Mouse (Mus musculus) liver, adult 2 months (tissue): Measurements from ENCODE around the gene Gpr139. TPM values are rescaled to one million over a fixed set of nuclear protein-coding genes. Genes with fewer than 3 reads are reported as not detected.

ENCODE experiments used
- DNase-seq: peaks from one replicate; pipeline ENCODE4 v3.0.0-alpha.2; 2011; ENCODE audit warnings: low read depth, low spot score; ENCODE audit errors: extremely low read depth
- H3K27ac ChIP-seq: fragments of 200-500 bp; replicated peaks from 2 replicates; pipeline ENCODE4 v1.5.1; 2012; ENCODE audit warnings: low read depth, mild to moderate bottlenecking, control low read depth, inconsistent platforms, low read length; ENCODE audit not compliant: insufficient read depth
- H3K27me3 ChIP-seq: fragments of 200-500 bp; 2 replicates; pipeline ENCODE4 v1.6.1; 2012; ENCODE audit warnings: mild to moderate bottlenecking, moderate library complexity, low read length, inconsistent platforms; ENCODE audit not compliant: control insufficient read depth, insufficient read depth
- H3K36me3 ChIP-seq: fragments of 200-500 bp; 2 replicates; pipeline ENCODE4 v1.6.1; 2012; ENCODE audit warnings: low read length, inconsistent platforms; ENCODE audit not compliant: control insufficient read depth, insufficient read depth
- H3K4me1 ChIP-seq: fragments of 200-500 bp; 2 replicates; pipeline ENCODE4 v1.6.1; 2011; ENCODE audit warnings: low read length; ENCODE audit not compliant: control insufficient read depth, insufficient read depth
- H3K4me3 ChIP-seq: fragments of 200-500 bp; 2 replicates; pipeline ENCODE4 v1.5.1; 2011; ENCODE audit warnings: low read depth, mild to moderate bottlenecking, control low read depth, low read length, moderate library complexity; ENCODE audit not compliant: insufficient read depth
- H3K79me2 ChIP-seq: fragments of 200-500 bp; 2 replicates; pipeline ENCODE4 v1.6.1; 2012; ENCODE audit warnings: inconsistent platforms, mild to moderate bottlenecking, low read length, moderate library complexity; ENCODE audit not compliant: control insufficient read depth, insufficient read depth
- H3K9ac ChIP-seq: fragments of 200-500 bp; 2 replicates; pipeline ENCODE4 v1.6.1; 2012; ENCODE audit warnings: low read depth, mild to moderate bottlenecking, control low read depth, inconsistent platforms, low read length
- CTCF ChIP-seq: fragments of 200-500 bp; IDR thresholded peaks from 2 replicates; pipeline ENCODE4 v1.5.1; 2011; ENCODE audit warnings: low read depth, low read length, control low read depth
- POLR2A ChIP-seq: fragments of 200-500 bp; IDR thresholded peaks from 2 replicates; pipeline ENCODE4 v1.6.1; 2011; ENCODE audit warnings: low read length, control low read depth; ENCODE audit not compliant: insufficient read depth; ENCODE audit errors: extremely low read depth
- WGBS: fragments of 180-500 bp; shearing (Covaris S2); methylation state at CpG from one replicate; pipeline ENCODE4 v1.1.7; 2018; 5-methylcytosine and 5-hydroxymethylcytosine counted together
- polyA plus RNA-seq: library from polyadenylated mRNA; depleted of rRNA; stranded (reverse); fragments of >200 nt; gene quantifications from 2 replicates; pipeline ENCODE4 v1.2.3, GENCODE M21; 2012; rRNA removed
- total RNA-seq: library from RNA; depleted of rRNA; stranded (reverse); fragments of >200 nt; gene quantifications from 2 replicates; pipeline ENCODE4 v1.2.3, GENCODE M21; 2014; rRNA removed

The Gpr139 gene
- total and polyA plus RNA-seq, 2 experiments, result 0.02 TPM; not detected in 1

DNA sequence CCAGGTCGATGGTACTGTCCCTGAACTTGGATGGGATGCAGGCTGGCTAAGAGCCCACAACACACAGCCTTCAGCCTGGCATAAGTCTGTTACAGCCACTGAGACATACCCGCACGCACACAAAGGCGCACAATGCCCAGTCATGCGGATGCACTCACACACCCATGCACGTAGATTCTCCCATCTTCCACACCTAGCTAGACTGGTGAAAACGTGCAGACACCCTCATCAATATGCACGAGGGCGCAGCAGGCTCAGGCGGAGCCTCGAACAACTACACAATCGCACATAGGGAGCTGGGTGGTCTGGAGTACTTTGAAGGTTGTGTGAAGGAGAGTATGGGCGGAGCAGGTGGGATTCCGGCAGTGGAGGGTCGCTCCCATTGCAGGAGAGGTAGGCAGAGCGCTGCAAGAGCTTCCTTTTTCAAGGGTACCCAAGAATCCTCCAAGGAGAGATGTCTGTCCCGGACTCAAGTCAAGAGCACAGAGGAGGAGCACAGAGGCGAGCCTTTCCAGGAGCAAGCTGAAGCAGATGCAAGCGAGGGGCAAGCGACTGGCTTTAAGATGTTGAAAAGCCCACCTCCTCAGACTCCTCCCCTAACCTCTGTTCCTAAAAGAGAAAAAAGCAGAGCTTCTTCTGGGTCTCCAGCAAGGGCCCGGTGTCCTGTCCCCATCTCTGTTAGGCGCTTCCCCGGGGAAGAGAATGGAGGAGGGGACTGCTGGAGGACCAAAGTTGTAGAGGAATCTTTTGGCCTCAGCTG lies 958 bp upstream of the Gpr139 start:
- Histone ChIP-seq H3K9ac (no peak overlapping the region), H3K4me1 (no peaks in the 10 kb centered on the region), H3K4me3 (no peak overlapping the region), H3K79me2 (no peaks in the 10 kb centered on the region), H3K27me3 (peaks cover 5% of the 10 kb centered on the region), H3K27ac (no peak overlapping the region), H3K36me3 (no peaks in the 10 kb centered on the region)
- 9% methylated on average over 23 of the region's 23 CpGs for WGBS
- no peak for TF ChIP-seq POLR2A
- no peak for TF ChIP-seq CTCF
- DNase-seq, result no peak

- no peaks in the 10 kb centered on the region for H3K36me3 ChIP-seq
- H3K27ac ChIP-seq, result no peak overlapping the region
- H3K4me3 ChIP-seq, result no peak overlapping the region
- H3K9ac ChIP-seq, result no peak overlapping the region
- H3K27me3 ChIP-seq, result peaks cover 5% of the 10 kb centered on the region; the same call in 1 of the 2 replicates
- WGBS, result 69% methylated on average over 4 of the region's 4 CpGs
- no peak for TF ChIP-seq CTCF
- H3K79me2 ChIP-seq, result no peaks in the 10 kb centered on the region
- H3K4me1 ChIP-seq, result no peaks in the 10 kb centered on the region
- no peak for DNase-seq
Observed at GRCm38 (mm10) chr7:119181053-119181452, 3.4 kb downstream of the Gpr139 start.

GRCm38 (mm10) chr7:119160015-119160414 lies 24.4 kb downstream of the Gpr139 start:
- DNase-seq, result no peak
- Histone ChIP-seq H3K4me3 (no peak overlapping the region), H3K27ac (no peak overlapping the region), H3K9ac (no peak overlapping the region), H3K36me3 (no peaks in the 10 kb centered on the region), H3K4me1 (no peaks in the 10 kb centered on the region), H3K79me2 (no peaks in the 10 kb centered on the region), H3K27me3 (no peaks in the 10 kb centered on the region)
- TF ChIP-seq POLR2A (no peak), CTCF (no peak)
- WGBS, result 85% methylated on average over 3 of the region's 3 CpGs

DNA sequence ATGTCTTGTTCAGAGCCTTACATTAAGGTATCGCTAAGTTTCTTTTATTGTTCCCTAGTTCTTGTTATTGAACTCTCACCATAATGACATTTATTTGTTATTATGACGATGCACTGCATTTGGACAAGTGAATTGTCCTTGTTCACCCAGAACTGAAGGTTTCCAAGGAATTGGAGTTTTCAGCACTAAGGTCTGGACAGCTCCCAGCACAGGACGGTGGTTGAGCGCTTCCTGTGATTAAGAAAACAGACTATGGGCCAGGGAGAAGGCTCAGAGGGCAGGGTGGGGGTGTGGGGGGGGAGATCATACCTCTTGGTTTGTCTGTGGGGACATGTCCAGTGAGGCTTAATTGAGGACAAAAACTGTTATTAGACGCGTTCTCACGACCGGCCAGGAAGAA lies 72.6 kb downstream of the Gpr139 start:
- no peaks in the 10 kb centered on the region for H3K4me1 ChIP-seq
- no peak overlapping the region for H3K27ac ChIP-seq
- no peaks in the 10 kb centered on the region; the same call in 1 of the 2 replicates for H3K27me3 ChIP-seq
- H3K79me2 ChIP-seq, result no peaks in the 10 kb centered on the region
- H3K9ac ChIP-seq, result no peak overlapping the region
- TF ChIP-seq CTCF (no peak), POLR2A (no peak)
- H3K36me3 ChIP-seq, result no peaks in the 10 kb centered on the region
- no peak for DNase-seq
- no peak overlapping the region for H3K4me3 ChIP-seq
- 71% methylated on average over 8 of the region's 8 CpGs for WGBS

DNA sequence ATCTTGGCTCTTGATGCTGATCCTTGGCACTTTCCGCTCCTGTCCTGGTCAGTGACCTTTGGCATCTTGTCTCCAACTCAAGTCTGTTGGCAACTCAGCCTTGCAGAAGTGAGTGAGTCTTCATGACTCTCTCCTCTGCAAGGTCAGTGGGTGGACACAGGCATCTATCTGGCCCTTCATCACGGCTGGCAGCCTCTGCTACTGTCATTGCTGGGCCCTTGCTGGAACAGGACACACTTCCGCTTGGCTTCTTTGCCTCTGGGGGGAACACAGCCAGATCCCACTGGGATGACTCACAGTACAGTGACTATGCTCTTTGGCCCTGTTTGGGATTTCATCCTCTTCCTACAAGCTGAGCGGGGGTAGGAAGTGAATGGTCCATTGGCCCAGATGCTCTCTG lies 78.5 kb downstream of the Gpr139 start:
- 82% methylated on average over 4 of the region's 4 CpGs for WGBS
- H3K4me3 ChIP-seq, result no peak overlapping the region

DNA sequence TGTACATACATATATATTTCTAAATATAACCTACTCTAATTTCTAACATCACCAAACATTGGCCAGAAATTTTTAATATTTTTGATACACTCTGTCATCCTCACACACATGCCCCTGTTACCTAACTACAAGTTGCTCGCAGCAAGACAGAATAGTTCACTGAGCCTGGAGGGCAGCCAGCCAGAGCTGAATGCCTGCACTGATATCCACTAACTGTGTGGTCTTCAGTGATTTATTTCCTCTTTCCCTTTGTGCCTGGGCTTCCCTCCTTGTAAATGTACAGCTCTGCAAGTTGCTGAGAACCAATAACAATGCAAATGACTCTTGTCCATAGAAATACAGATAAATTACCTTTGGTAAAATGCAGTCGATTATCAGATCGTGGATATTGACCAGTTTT lies 87.8 kb downstream of the Gpr139 start:
- no peak overlapping the region for H3K27ac ChIP-seq
- 84% methylated on average over 3 of the region's 3 CpGs for WGBS
- H3K4me1 ChIP-seq, result no peaks in the 10 kb centered on the region
- no peak overlapping the region for H3K9ac ChIP-seq
- no peaks in the 10 kb centered on the region for H3K27me3 ChIP-seq
- no peak for TF ChIP-seq POLR2A
- TF ChIP-seq CTCF, result no peak
- no peaks in the 10 kb centered on the region for H3K79me2 ChIP-seq
- H3K36me3 ChIP-seq, result no peaks in the 10 kb centered on the region
- no peak for DNase-seq
- H3K4me3 ChIP-seq, result no peak overlapping the region

More for the DNA sequence above, 78.5 kb downstream of the Gpr139 start:
- no peaks in the 10 kb centered on the region for H3K4me1 ChIP-seq
- no peaks in the 10 kb centered on the region for H3K27me3 ChIP-seq
- no peak overlapping the region for H3K9ac ChIP-seq
- H3K79me2 ChIP-seq, result no peaks in the 10 kb centered on the region
- TF ChIP-seq CTCF (no peak), POLR2A (no peak)
- H3K27ac ChIP-seq, result no peak overlapping the region
- DNase-seq, result peak; percentile 1
- no peaks in the 10 kb centered on the region for H3K36me3 ChIP-seq

Other genes with a start within 250 kb of the Gpr139 start
- 0.27 and 0.37 TPM in 2 replicates for gene Gprc5b, start 189.4 kb downstream of the Gpr139 start, total RNA-seq
- gene Gprc5b, start 189.4 kb downstream of the Gpr139 start, polyA plus RNA-seq, result 0.17 and 0.22 TPM in 2 replicates